Mouse (Mus musculus) heart, embryonic 16.5 days (tissue): ENCODE results near the gene Nck2. TPM values are rescaled to one million over a fixed set of nuclear protein-coding genes. Genes with fewer than 3 reads are reported as not detected.
A peak's percentile ranks its signal among the peaks of the same experiment; 100 is the strongest.

Experiments used
- ATAC-seq: fragments of 200-750 bp; cut with Nextera tagmentation; replicated peaks from 2 replicates; pipeline ENCODE4 v1.8.0; 2017; ENCODE audit warnings: moderate number of reproducible peaks; ENCODE audit not compliant: insufficient read depth, low FRiP score; ENCODE audit errors: extremely low read depth
- H3K27ac ChIP-seq: fragments of 300-500 bp; sonication (generic); 2 replicates; pipeline ENCODE4 v1.5.1; 2014; ENCODE audit warnings: mild to moderate bottlenecking, low read length, control low read depth, moderate library complexity
- H3K27me3 ChIP-seq: fragments of 300-500 bp; sonication (generic); 2 replicates; pipeline ENCODE4 v1.6.1; 2014; ENCODE audit warnings: low read length, mixed read lengths; ENCODE audit not compliant: control insufficient read depth, insufficient read depth
- H3K36me3 ChIP-seq: fragments of 300-500 bp; sonication (generic); 2 replicates; pipeline ENCODE4 v1.6.1; 2014; ENCODE audit not compliant: control insufficient read depth, insufficient read depth
- H3K4me1 ChIP-seq: fragments of 300-500 bp; sonication (generic); 2 replicates; pipeline ENCODE4 v1.6.1; 2014; ENCODE audit warnings: low read length, mixed read lengths; ENCODE audit not compliant: control insufficient read depth, insufficient read depth
- H3K4me2 ChIP-seq: fragments of 300-500 bp; sonication (generic); 2 replicates; pipeline ENCODE4 v1.6.1; 2014; ENCODE audit warnings: low read depth, mild to moderate bottlenecking, control low read depth, low read length
- H3K4me3 ChIP-seq: fragments of 300-500 bp; sonication (generic); 2 replicates; pipeline ENCODE4 v1.5.1; 2014; ENCODE audit warnings: mild to moderate bottlenecking, control low read depth, low read length
- H3K9ac ChIP-seq: fragments of 300-500 bp; sonication (generic); 2 replicates; pipeline ENCODE4 v1.6.1; 2014; ENCODE audit warnings: low read length, control low read depth
- H3K9me3 ChIP-seq: fragments of 300-500 bp; sonication (generic); replicated peaks from 2 replicates; pipeline ENCODE4 v1.6.1; 2016; ENCODE audit warnings: low read length; ENCODE audit not compliant: control insufficient read depth
- WGBS: fragments of 180-500 bp; shearing (Covaris S2); extraction: QIAGEN DNeasy Blood & Tissue Kit; methylation state at CpG from one replicate; pipeline ENCODE4 v1.1.7; 2014; 5-methylcytosine and 5-hydroxymethylcytosine counted together
- polyA plus RNA-seq: library from polyadenylated mRNA; unstranded; fragments of >200 nt; fragmentation: Nextera tagmentation; extraction: Ambion mirVana; gene quantifications from 2 replicates; pipeline ENCODE4 v1.2.1, GENCODE M21; 2015

Gene Nck2
- polyA plus RNA-seq, 1 experiment from 2014 or later, result 31.2 TPM

DNA sequence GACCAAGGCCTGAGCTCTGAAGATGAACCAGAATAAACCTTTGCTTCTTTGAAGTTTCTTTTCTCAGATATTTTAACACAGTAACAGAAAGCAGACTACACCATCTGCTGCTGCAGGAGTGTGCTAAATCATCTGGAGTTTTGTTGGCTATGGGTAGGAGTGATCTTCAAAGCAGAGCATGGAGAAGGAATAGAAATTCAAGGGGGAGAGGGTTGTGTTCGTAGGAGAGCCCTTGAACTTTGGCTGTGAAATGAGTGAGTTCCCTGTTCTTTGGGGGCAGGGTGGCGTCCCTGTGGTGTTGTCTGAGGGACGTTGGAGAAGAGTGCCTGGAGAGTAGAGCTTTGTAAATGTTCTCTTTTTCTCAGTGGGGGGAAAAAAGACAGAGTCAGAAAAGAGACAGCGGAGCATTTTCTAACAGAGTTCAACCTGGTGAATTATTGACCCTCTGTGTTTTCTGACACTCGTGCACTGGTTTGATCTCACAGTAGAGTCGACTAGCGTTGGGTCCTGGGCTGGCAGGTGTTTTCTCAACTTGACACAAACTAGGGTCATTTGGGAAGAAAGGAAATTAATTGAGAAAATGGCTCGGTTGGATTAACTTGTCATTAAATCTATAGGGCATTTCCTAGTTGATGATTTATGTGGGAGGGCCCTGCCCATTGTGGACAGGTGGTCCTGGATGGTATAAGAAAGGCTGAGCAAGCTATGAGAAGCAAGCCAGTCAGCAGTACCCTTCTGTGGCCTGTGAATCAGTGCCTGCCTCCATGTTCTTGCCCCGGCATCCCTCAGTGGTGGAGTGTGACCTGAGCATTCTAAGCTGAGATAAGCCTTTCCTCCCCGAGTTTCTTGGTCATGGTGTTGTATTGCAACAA lies 57.8 kb downstream of the Nck2 start:
- H3K27me3 ChIP-seq, result no peaks in the 10 kb centered on the region
- ATAC-seq, result no peak
- 66% methylated on average over 10 of the region's 10 CpGs for WGBS
- no peak overlapping the region for H3K9ac ChIP-seq
- peak overlapping the region; percentile 37; the same call in 1 of the 2 replicates for H3K27ac ChIP-seq
- H3K4me3 ChIP-seq, result no peak overlapping the region
- H3K36me3 ChIP-seq, result no peaks in the 10 kb centered on the region
- no peak overlapping the region for H3K4me2 ChIP-seq
- peaks cover 35% of the 10 kb centered on the region for H3K4me1 ChIP-seq
- H3K9me3 ChIP-seq, result no peaks in the 10 kb centered on the region

DNA sequence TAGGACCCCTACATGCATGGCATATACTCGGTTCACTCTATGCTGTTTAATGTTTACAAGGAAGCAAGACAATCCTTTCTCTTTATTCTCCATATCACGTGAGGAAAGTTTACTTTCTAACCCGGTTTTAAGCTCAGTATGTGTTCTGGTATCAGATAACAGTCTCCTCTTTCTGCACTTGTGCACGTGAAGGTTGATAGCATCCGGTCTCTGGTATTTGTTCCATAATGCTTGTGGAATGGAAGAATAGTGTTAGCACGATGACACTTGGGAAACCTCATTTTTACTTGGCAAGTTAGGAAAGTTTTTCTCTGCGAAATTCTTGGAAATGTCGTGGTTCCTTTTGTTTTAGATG lies 58.4 kb downstream of the Nck2 start:
- Histone ChIP-seq H3K4me3 (no peak overlapping the region), H3K4me2 (no peak overlapping the region), H3K9me3 (no peaks in the 10 kb centered on the region), H3K27ac (peak overlapping the region; percentile 37; the same call in 1 of the 2 replicates), H3K27me3 (no peaks in the 10 kb centered on the region), H3K36me3 (no peaks in the 10 kb centered on the region), H3K9ac (no peak overlapping the region), H3K4me1 (peaks cover 35% of the 10 kb centered on the region)
- ATAC-seq, result no peak
- WGBS, result 42% methylated on average over 8 of the region's 8 CpGs

DNA sequence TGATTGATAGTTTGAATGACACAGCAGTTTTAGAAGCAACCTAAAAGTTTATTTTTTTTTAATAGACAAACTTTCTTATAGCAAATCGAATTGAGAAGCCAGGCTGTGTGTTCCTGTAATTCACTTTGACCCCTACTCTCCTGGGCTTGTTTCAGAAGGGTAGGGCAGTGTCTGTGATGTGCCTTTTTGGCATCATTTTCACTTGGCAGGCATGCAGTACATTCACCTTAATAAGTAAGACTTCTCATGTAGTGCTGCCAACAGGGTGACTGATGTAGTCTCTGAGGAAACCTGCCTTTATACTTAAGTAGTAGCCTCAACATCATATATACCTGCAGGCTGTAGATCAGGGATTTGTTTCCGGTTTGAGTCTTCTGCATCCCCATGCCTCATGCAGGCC lies 58.9 kb downstream of the Nck2 start:
- Histone ChIP-seq H3K9ac (no peak overlapping the region), H3K9me3 (no peaks in the 10 kb centered on the region)
- 82% methylated on average over 2 of the region's 2 CpGs for WGBS

GRCm38 (mm10) chr1:43503676-43504075 lies 59.3 kb downstream of the Nck2 start:
- no peak overlapping the region for H3K4me3 ChIP-seq
- H3K36me3 ChIP-seq, result no peaks in the 10 kb centered on the region
- H3K9me3 ChIP-seq, result no peaks in the 10 kb centered on the region
- no peak overlapping the region for H3K27ac ChIP-seq
- H3K9ac ChIP-seq, result no peak overlapping the region
- ATAC-seq, result no peak
- WGBS, result 66% methylated on average over 6 of the region's 6 CpGs
- no peaks in the 10 kb centered on the region for H3K27me3 ChIP-seq
- no peak overlapping the region for H3K4me2 ChIP-seq
- peaks cover 35% of the 10 kb centered on the region for H3K4me1 ChIP-seq

More for the DNA sequence above, 58.9 kb downstream of the Nck2 start:
- no peaks in the 10 kb centered on the region for H3K36me3 ChIP-seq
- no peak overlapping the region for H3K27ac ChIP-seq
- peaks cover 35% of the 10 kb centered on the region for H3K4me1 ChIP-seq
- no peak overlapping the region for H3K4me3 ChIP-seq
- no peaks in the 10 kb centered on the region for H3K27me3 ChIP-seq
- no peak overlapping the region for H3K4me2 ChIP-seq
- ATAC-seq, result no peak

GRCm38 (mm10) chr1:43504235-43504634 lies 59.9 kb downstream of the Nck2 start:
- Histone ChIP-seq H3K4me2 (no peak overlapping the region), H3K9ac (no peak overlapping the region), H3K36me3 (no peaks in the 10 kb centered on the region), H3K27ac (no peak overlapping the region; the same call in 1 of the 2 replicates), H3K27me3 (no peaks in the 10 kb centered on the region), H3K4me3 (no peak overlapping the region), H3K9me3 (no peaks in the 10 kb centered on the region), H3K4me1 (peaks cover 33% of the 10 kb centered on the region)
- ATAC-seq, result no peak
- WGBS, result 25% methylated on average over 4 of the region's 4 CpGs

GRCm38 (mm10) chr1:43506638-43507037 lies 62.3 kb downstream of the Nck2 start:
- Histone ChIP-seq H3K36me3 (peaks cover 8% of the 10 kb centered on the region; the same call in 1 of the 2 replicates), H3K9ac (no peak overlapping the region), H3K4me3 (no peak overlapping the region), H3K9me3 (no peaks in the 10 kb centered on the region), H3K27me3 (no peaks in the 10 kb centered on the region), H3K27ac (no peak overlapping the region), H3K4me1 (peaks cover 31% of the 10 kb centered on the region), H3K4me2 (no peak overlapping the region)
- ATAC-seq, result no peak
- 79% methylated on average over 3 of the region's 3 CpGs for WGBS

GRCm38 (mm10) chr1:43507809-43508208 lies 63.4 kb downstream of the Nck2 start:
- Histone ChIP-seq H3K36me3 (peaks cover 13% of the 10 kb centered on the region; the same call in 1 of the 2 replicates), H3K4me1 (peaks cover 20% of the 10 kb centered on the region), H3K27ac (no peak overlapping the region), H3K9ac (no peak overlapping the region), H3K9me3 (no peaks in the 10 kb centered on the region), H3K27me3 (no peaks in the 10 kb centered on the region), H3K4me2 (no peak overlapping the region), H3K4me3 (no peak overlapping the region)
- WGBS, result 82% methylated on average over 1 of the region's 1 CpGs
- ATAC-seq, result no peak

DNA sequence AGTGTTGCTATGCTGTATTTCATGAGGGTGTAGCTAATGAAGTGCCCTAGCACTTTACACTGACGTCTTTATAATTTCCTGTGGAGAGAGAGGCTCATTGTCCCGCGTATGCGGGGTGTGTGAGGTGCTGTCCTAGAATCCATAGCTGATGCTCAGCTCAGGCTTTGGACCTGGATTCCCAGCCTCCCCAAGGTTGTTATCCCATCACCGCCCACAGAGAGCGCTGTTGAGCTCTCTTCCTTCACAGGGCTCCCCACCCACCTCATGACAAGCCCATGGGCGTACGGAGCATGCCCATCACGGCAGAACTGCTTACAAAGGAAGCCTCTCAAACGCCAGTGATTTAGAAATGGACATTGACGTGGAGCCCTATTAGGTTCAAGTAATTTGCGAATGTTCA lies 66.9 kb downstream of the Nck2 start:
- H3K4me3 ChIP-seq, result no peak overlapping the region
- no peak overlapping the region for H3K9ac ChIP-seq
- H3K4me2 ChIP-seq, result no peak overlapping the region
- H3K36me3 ChIP-seq, result peaks cover 18% of the 10 kb centered on the region; the same call in 1 of the 2 replicates
- no peaks in the 10 kb centered on the region for H3K9me3 ChIP-seq
- peaks cover 5% of the 10 kb centered on the region; the same call in 1 of the 2 replicates for H3K4me1 ChIP-seq
- no peak overlapping the region for H3K27ac ChIP-seq
- no peaks in the 10 kb centered on the region for H3K27me3 ChIP-seq
- ATAC-seq, result no peak
- 90% methylated on average over 12 of the region's 12 CpGs for WGBS

DNA sequence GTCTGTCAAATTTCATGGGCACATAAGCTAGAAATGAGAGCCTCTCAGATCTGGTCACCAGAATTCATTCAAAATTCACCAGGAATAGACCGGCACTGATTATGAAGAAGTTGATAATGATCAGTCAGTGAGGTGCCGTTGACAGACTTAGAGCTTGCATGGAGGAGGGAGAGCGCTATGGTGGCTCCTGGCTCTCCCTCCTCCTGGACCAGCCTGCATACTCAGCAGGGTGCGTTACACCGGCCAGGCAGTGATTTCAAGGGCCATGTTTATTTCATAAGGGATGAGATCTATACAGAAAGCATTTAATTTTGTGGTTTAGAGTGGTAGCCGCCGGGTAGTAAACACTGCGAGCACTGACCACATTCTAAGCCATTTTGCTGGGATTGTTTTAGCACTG lies 67.3 kb downstream of the Nck2 start:
- Histone ChIP-seq H3K4me3 (no peak overlapping the region), H3K9me3 (no peaks in the 10 kb centered on the region), H3K4me1 (peaks cover under 1% of the 10 kb centered on the region; the same call in 1 of the 2 replicates), H3K27ac (no peak overlapping the region), H3K4me2 (no peak overlapping the region), H3K9ac (no peak overlapping the region), H3K27me3 (no peaks in the 10 kb centered on the region), H3K36me3 (peaks cover 18% of the 10 kb centered on the region; the same call in 1 of the 2 replicates)
- 87% methylated on average over 8 of the region's 8 CpGs for WGBS
- ATAC-seq, result no peak
